Comparison of ENCODE assay signal across 23 mouse cellular contexts in the genomic region with DNA sequence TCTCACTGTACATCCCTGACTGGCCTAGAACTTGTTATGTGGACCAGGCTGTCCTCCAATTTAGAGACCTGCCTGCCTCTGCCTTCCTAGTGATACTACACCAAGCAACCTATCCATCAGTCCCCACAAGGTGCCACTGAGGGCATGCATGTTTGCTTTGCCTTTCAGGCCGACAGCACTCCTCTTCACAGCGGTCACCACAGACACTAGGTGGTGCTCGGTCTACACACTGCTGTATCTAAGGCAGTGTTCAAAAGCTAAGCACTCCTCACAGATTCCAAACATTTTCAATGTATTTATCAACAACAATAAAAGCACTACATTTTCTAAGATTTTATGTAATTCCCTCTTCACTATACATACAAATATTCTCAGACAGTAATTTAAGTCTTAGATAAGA. TPM values are rescaled to one million over a fixed set of nuclear protein-coding genes. Genes with fewer than 3 reads are reported as not detected.
DNase-seq lines count a peak whose midpoint lies in the region; ATAC-seq and TF ChIP-seq lines count a peak whose summit lies in the region.
"Had no signal": no experiment of that assay in that cellular context is flagged by ENCODE, and none has a peak within 500 bp of the region (broad histone marks: within the 10 kb centered on the region; RNA-seq: fewer than 3 reads in every experiment).

No protein-coding gene starts in this region.

- no peaks in the 10 kb centered on the region for H3K9me3 ChIP-seq in kidney, postnatal 0 days (replicated peaks; ENCODE audit: low read length)
- no peaks in the 10 kb centered on the region for H3K9me3 ChIP-seq in midbrain, postnatal 0 days (ENCODE audit: low read length)
- H3K9me3 ChIP-seq in midbrain, embryonic 11.5 days (ENCODE audit: control insufficient read depth, low read length), result no peaks in the 10 kb centered on the region
- H3K9me3 ChIP-seq: embryonic facial prominence, embryonic 15.5 days; forebrain, embryonic 13.5 days; heart, embryonic 15.5 days; hindbrain, embryonic 12.5 days; liver, embryonic 15.5 days; midbrain, embryonic 10.5 days; neural tube, embryonic 13.5 days; stomach, embryonic 15.5 days had no signal

- H3K4me1 ChIP-seq in kidney, postnatal 0 days (replicated peaks; ENCODE audit: insufficient read depth, low read length), result no peaks in the 10 kb centered on the region
- no peaks in the 10 kb centered on the region for H3K4me1 ChIP-seq in midbrain, postnatal 0 days (ENCODE audit: insufficient read depth, low read length)
- no peaks in the 10 kb centered on the region for H3K4me1 ChIP-seq in midbrain, embryonic 11.5 days (ENCODE audit: control insufficient read depth, insufficient read depth, low read length)
- H3K4me1 ChIP-seq: embryonic facial prominence, embryonic 15.5 days; forebrain, embryonic 13.5 days; heart, embryonic 15.5 days; hindbrain, embryonic 12.5 days; liver, embryonic 15.5 days; midbrain, embryonic 10.5 days; neural tube, embryonic 13.5 days; stomach, embryonic 15.5 days had no signal

- WGBS in kidney, postnatal 0 days, result 92% methylated on average over 3 of the region's 3 CpGs
- 83% methylated on average over 3 of the region's 3 CpGs for WGBS in midbrain, postnatal 0 days
- 92% methylated on average over 3 of the region's 3 CpGs for WGBS in midbrain, embryonic 11.5 days

- H3K4me2 ChIP-seq in kidney, postnatal 0 days (ENCODE audit: low read length), result no peak overlapping the region
- no peak overlapping the region for H3K4me2 ChIP-seq in midbrain, postnatal 0 days (ENCODE audit: low read depth, low read length, poor library complexity, severe bottlenecking)
- H3K4me2 ChIP-seq in midbrain, embryonic 11.5 days, result no peak overlapping the region
- H3K4me2 ChIP-seq: embryonic facial prominence, embryonic 15.5 days; forebrain, embryonic 13.5 days; heart, embryonic 15.5 days; hindbrain, embryonic 12.5 days; liver, embryonic 15.5 days; neural tube, embryonic 13.5 days; stomach, embryonic 15.5 days had no signal

- H3K27ac ChIP-seq in kidney, postnatal 0 days, result no peak overlapping the region
- H3K27ac ChIP-seq in midbrain, postnatal 0 days (ENCODE audit: low read depth, low read length), result no peak overlapping the region
- no peak overlapping the region for H3K27ac ChIP-seq in midbrain, embryonic 11.5 days (ENCODE audit: low read depth, low read length)
- H3K27ac ChIP-seq: embryonic facial prominence, embryonic 15.5 days; forebrain, embryonic 13.5 days; heart, embryonic 15.5 days; hindbrain, embryonic 12.5 days; liver, embryonic 15.5 days; midbrain, embryonic 10.5 days; neural tube, embryonic 13.5 days; stomach, embryonic 15.5 days had no signal

- H3K9ac ChIP-seq in kidney, postnatal 0 days (ENCODE audit: low read depth, low read length), result no peak overlapping the region
- no peak overlapping the region for H3K9ac ChIP-seq in midbrain, postnatal 0 days (replicated peaks; ENCODE audit: low read length, poor library complexity, severe bottlenecking)
- H3K9ac ChIP-seq in midbrain, embryonic 11.5 days (ENCODE audit: low read length), result no peak overlapping the region
- H3K9ac ChIP-seq: embryonic facial prominence, embryonic 15.5 days; forebrain, embryonic 13.5 days; heart, embryonic 15.5 days; hindbrain, embryonic 12.5 days; liver, embryonic 15.5 days; neural tube, embryonic 13.5 days; stomach, embryonic 15.5 days had no signal

- 0 out of 2 replicates have a peak, but pooled peaks have one; percentile 25 for TF ChIP-seq CTCF in kidney, postnatal 0 days (IDR thresholded peaks at IDR 0.05; ENCODE audit: low read depth)
- TF ChIP-seq CTCF in midbrain, postnatal 0 days (IDR thresholded peaks at IDR 0.05), result peak; percentile 38

- DNase-seq in frontal cortex, postnatal 14 days (ENCODE audit: low spot score in 2 of 2), result no peak
- no peak for DNase-seq in kidney, postnatal 0 days (ENCODE audit: low spot score)
- no peak for DNase-seq in kidney, postnatal 10 days
- no peak for DNase-seq in midbrain, postnatal 0 days (ENCODE audit: low spot score)
- no peak for DNase-seq in midbrain, embryonic 11.5 days (ENCODE audit: low spot score, missing footprints)
- no peak for DNase-seq in adrenal gland, adult 8-10 months
- DNase-seq: adrenal gland, postnatal 36 days; cerebellum, adult 9-11 months; kidney, adult 11 months; lung, postnatal 36 days; right cerebral cortex, postnatal 14 days had no signal

- peak; percentile 81 for ATAC-seq in frontal cortex, adult (ENCODE audit: low TSS enrichment)
- ATAC-seq in kidney, postnatal 0 days (replicated peaks; ENCODE audit: low FRiP score, low read depth), result no peak
- ATAC-seq in midbrain, postnatal 0 days (ENCODE audit: low FRiP score), result no peak
- ATAC-seq in midbrain, embryonic 11.5 days (ENCODE audit: low FRiP score), result no peak
- ATAC-seq in erythroid progenitor cell, adult 5-6 weeks (replicated peaks; ENCODE audit: low FRiP score, poor library complexity, severe bottlenecking), result no peak
- ATAC-seq: activated CD4-positive, CD25-positive, alpha-beta regulatory T cell, adult 4 months; forebrain, embryonic 13.5 days; Patski had no signal

- H3K36me3 ChIP-seq in kidney, postnatal 0 days (ENCODE audit: insufficient read depth, low read length), result peaks cover 46% of the 10 kb centered on the region
- H3K36me3 ChIP-seq in midbrain, postnatal 0 days (ENCODE audit: insufficient read depth, low read length), result peaks cover 42% of the 10 kb centered on the region
- peaks cover 18% of the 10 kb centered on the region for H3K36me3 ChIP-seq in midbrain, embryonic 11.5 days (ENCODE audit: control insufficient read depth, insufficient read depth, low read length)

- H3K27me3 ChIP-seq in kidney, postnatal 0 days (ENCODE audit: insufficient read depth, low read length), result no peaks in the 10 kb centered on the region
- no peaks in the 10 kb centered on the region for H3K27me3 ChIP-seq in midbrain, postnatal 0 days (ENCODE audit: insufficient read depth, low read length)
- no peaks in the 10 kb centered on the region for H3K27me3 ChIP-seq in midbrain, embryonic 11.5 days (ENCODE audit: control insufficient read depth, insufficient read depth, low read length)
- H3K27me3 ChIP-seq: embryonic facial prominence, embryonic 15.5 days; forebrain, embryonic 13.5 days; heart, embryonic 15.5 days; hindbrain, embryonic 12.5 days; liver, embryonic 15.5 days; neural tube, embryonic 13.5 days; Patski; stomach, embryonic 15.5 days had no signal

- no peak overlapping the region for H3K4me3 ChIP-seq in kidney, postnatal 0 days (replicated peaks; ENCODE audit: low read depth, low read length)
- no peak overlapping the region for H3K4me3 ChIP-seq in midbrain, postnatal 0 days (ENCODE audit: low read depth, low read length)
- no peak overlapping the region for H3K4me3 ChIP-seq in midbrain, embryonic 11.5 days (ENCODE audit: low read depth, low read length)
- H3K4me3 ChIP-seq: embryonic facial prominence, embryonic 15.5 days; forebrain, embryonic 13.5 days; heart, embryonic 15.5 days; hindbrain, embryonic 12.5 days; liver, embryonic 15.5 days; midbrain, embryonic 10.5 days; neural tube, embryonic 13.5 days; stomach, embryonic 15.5 days had no signal

RNA-seq across cellular contexts. Expression of a gene that starts 46.3 kb away (rescaled TPM):
- 73.0 and 83.7 TPM in 2 replicates for polyA plus RNA-seq in kidney, postnatal 0 days (2015; fragmentation: Nextera tagmentation; extraction: Ambion mirVana)
- total RNA-seq in midbrain, postnatal 0 days (2014; rRNA removed), result 10.6 and 13.0 TPM in 2 replicates
- 19.4 and 22.5 TPM in 2 replicates for polyA plus RNA-seq in midbrain, postnatal 0 days (2015; fragmentation: Nextera tagmentation; extraction: Ambion mirVana)
- polyA plus RNA-seq in midbrain, embryonic 11.5 days (2014; fragmentation: Nextera tagmentation; extraction: Ambion mirVana), result 135 and 139 TPM in 2 replicates
- total RNA-seq in adrenal gland, adult 8-10 months (2022), result 10 to 100 TPM; 25.9 to 34.6 (median 29.9) TPM
- 111 and 118 TPM in 2 replicates for total RNA-seq in erythroid progenitor cell, adult 5-6 weeks (2015; ENCODE audit: low replicate concordance)
- 121 and 179 TPM in 2 replicates for total RNA-seq in erythroid progenitor cell, adult 5-6 weeks (2017; ENCODE audit: low replicate concordance)
